Mouse (Mus musculus) CH12.LX (cell line): ENCODE results near the gene Tor3a. TPM values are rescaled to one million over a fixed set of nuclear protein-coding genes. Genes with fewer than 3 reads are reported as not detected.

ENCODE experiments used
- DNase-seq: peaks from one replicate; pipeline ENCODE4 v3.0.0-alpha.2; 2013; ENCODE audit errors: extremely low read depth
- H3K27ac ChIP-seq: 2 replicates; pipeline ENCODE4 v1.5.1; 2012; ENCODE audit warnings: low read depth, mild to moderate bottlenecking, control low read depth, moderate library complexity; ENCODE audit not compliant: insufficient read depth
- H3K27me3 ChIP-seq: replicated peaks from 2 replicates; pipeline ENCODE3; 2012; ENCODE audit warnings: inconsistent platforms
- H3K36me3 ChIP-seq, 2 experiments: replicated peaks in 1 of 2; 2 replicates each; pipeline versions ENCODE3 to v1.6.1; 2012; ENCODE audit warnings: inconsistent platforms in 1 of 2, low read length in 1 of 2, mild to moderate bottlenecking in 1 of 2, mixed read lengths in 1 of 2, moderate library complexity in 1 of 2; ENCODE audit not compliant: control insufficient read depth in 1 of 2, insufficient read depth in 1 of 2
- H3K4me1 ChIP-seq, 2 experiments: 2 replicates each; pipeline ENCODE4 v1.6.1; 2012; ENCODE audit warnings: inconsistent platforms in 1 of 2, moderate library complexity in 1 of 2; ENCODE audit not compliant: insufficient read depth in 2 of 2, control insufficient read depth in 1 of 2
- H3K4me2 ChIP-seq: 2 replicates; pipeline ENCODE4 v1.6.1; 2012; ENCODE audit warnings: low read depth, mild to moderate bottlenecking, control low read depth; ENCODE audit not compliant: poor library complexity, insufficient read depth, severe bottlenecking
- H3K4me3 ChIP-seq, 3 experiments: fragments of 150-350 bp in 1 of 3; sonication (generic) in 1 of 3; replicated peaks in 1 of 3; 2 replicates each; pipeline versions ENCODE3 to v1.5.1; 2011 to 2012; ENCODE audit warnings: low read depth in 2 of 3, low read length in 2 of 3, mild to moderate bottlenecking in 2 of 3, moderate library complexity in 2 of 3, control low read depth in 1 of 3, improper control_type of control experiment in 1 of 3, inconsistent platforms in 1 of 3, mixed read lengths in 1 of 3; ENCODE audit not compliant: poor library complexity in 1 of 3
- H3K79me2 ChIP-seq: replicated peaks from 2 replicates; pipeline ENCODE4 v1.6.1; 2012; ENCODE audit warnings: mild to moderate bottlenecking, moderate library complexity; ENCODE audit not compliant: control insufficient read depth, poor library complexity, insufficient read depth, severe bottlenecking; ENCODE audit errors: extremely low read depth
- H3K9ac ChIP-seq: 2 replicates; pipeline ENCODE4 v1.6.1; 2012; ENCODE audit warnings: low read depth, mild to moderate bottlenecking, control low read depth, moderate library complexity; ENCODE audit not compliant: insufficient read depth
- H3K9me3 ChIP-seq: replicated peaks from 2 replicates; pipeline ENCODE3; 2012; ENCODE audit warnings: low read length, inconsistent platforms, mixed read lengths
- BHLHE40 ChIP-seq: IDR thresholded peaks from 2 replicates; pipeline ENCODE4 v1.6.1; 2011; ENCODE audit warnings: mild to moderate bottlenecking, low read depth, low read length, improper control_type of control experiment
- CTCF ChIP-seq, 2 experiments: IDR thresholded peaks in 1 of 2; conservative IDR thresholded peaks in 1 of 2; 2 replicates each; pipeline ENCODE4 v1.5.1; 2011 to 2012; ENCODE audit warnings: low read depth in 2 of 2, low read length in 2 of 2, improper control_type of control experiment in 1 of 2, inconsistent platforms in 1 of 2, mild to moderate bottlenecking in 1 of 2, moderate library complexity in 1 of 2
- EP300 ChIP-seq: IDR thresholded peaks from 2 replicates; pipeline ENCODE4 v1.6.1; 2011; ENCODE audit warnings: low read length, improper control_type of control experiment
- GABPA ChIP-seq: IDR thresholded peaks from 2 replicates; pipeline ENCODE4 v1.6.1; 2012; ENCODE audit warnings: low read depth, low read length, improper control_type of control experiment, inconsistent platforms; ENCODE audit not compliant: insufficient replicate concordance
- JUN ChIP-seq: IDR thresholded peaks from 2 replicates; pipeline ENCODE4 v1.6.1; 2011; ENCODE audit warnings: low read depth, mild to moderate bottlenecking, low read length, improper control_type of control experiment, moderate library complexity; ENCODE audit not compliant: insufficient read depth
- JUND ChIP-seq: conservative IDR thresholded peaks from 2 replicates; pipeline ENCODE4 v1.6.1; 2011; ENCODE audit warnings: low read depth, low read length, improper control_type of control experiment
- MAX ChIP-seq: IDR thresholded peaks from 2 replicates; pipeline ENCODE4 v1.6.1; 2011; ENCODE audit warnings: low read length, improper control_type of control experiment
- MAZ ChIP-seq: IDR thresholded peaks from 2 replicates; pipeline ENCODE4 v1.6.1; 2012; ENCODE audit warnings: low read depth, mild to moderate bottlenecking, inconsistent platforms, low read length, improper control_type of control experiment, moderate library complexity
- NELFE ChIP-seq: IDR thresholded peaks from 2 replicates; pipeline ENCODE4 v1.6.1; 2011; ENCODE audit warnings: low read depth, low read length, improper control_type of control experiment
- NRF1 ChIP-seq: IDR thresholded peaks from 2 replicates; pipeline ENCODE4 v1.6.1; 2014; ENCODE audit warnings: low read depth, mild to moderate bottlenecking, inconsistent platforms, low read length, improper control_type of control experiment, moderate library complexity
- POLR2AphosphoS2 ChIP-seq: IDR thresholded peaks from 2 replicates; pipeline ENCODE4 v1.6.1; 2011; ENCODE audit warnings: low read depth, low read length, improper control_type of control experiment
- RAD21 ChIP-seq: IDR thresholded peaks from 2 replicates; pipeline ENCODE4 v1.6.1; 2011; ENCODE audit warnings: low read depth, mild to moderate bottlenecking, low read length, improper control_type of control experiment, moderate library complexity
- SIN3A ChIP-seq: IDR thresholded peaks from 2 replicates; pipeline ENCODE4 v1.6.1; 2012; ENCODE audit warnings: low read length, improper control_type of control experiment, inconsistent platforms
- SMC3 ChIP-seq: IDR thresholded peaks from 2 replicates; pipeline ENCODE4 v1.6.1; 2011; ENCODE audit warnings: low read depth, low read length, improper control_type of control experiment
- TCF12 ChIP-seq: IDR thresholded peaks from 2 replicates; pipeline ENCODE4 v1.6.1; 2014; ENCODE audit warnings: low read depth, mild to moderate bottlenecking, inconsistent platforms, low read length, improper control_type of control experiment
- ZMIZ1 ChIP-seq: IDR thresholded peaks from 2 replicates; pipeline ENCODE4 v1.6.1; 2012; ENCODE audit warnings: low read depth, mild to moderate bottlenecking, inconsistent platforms, low read length, improper control_type of control experiment
- ZNF384 ChIP-seq: IDR thresholded peaks from 2 replicates; pipeline ENCODE4 v1.6.1; 2012; ENCODE audit warnings: low read depth, low read length, improper control_type of control experiment, inconsistent platforms
- dilution Hi-C: fragments of 300-500 bp; cut with MboI; formaldehyde crosslinking; loops from 2 replicates; pipeline ENCODE4 v1.14.3; 2020; ENCODE audit warnings: low sequenced_read_pairs; ENCODE audit not compliant: extremely low pct_unique_long_range_greater_than_20kb, extremely low pct_ligation_motif_present
- in situ Hi-C: fragments of 300-500 bp; cut with MboI; formaldehyde crosslinking; loops from 3 replicates; pipeline ENCODE4 v1.14.3; 2019; ENCODE audit warnings: low sequenced_read_pairs, low pct_ligation_motif_present, low pct_unique_long_range_greater_than_20kb, mixed read lengths
- polyA plus RNA-seq: library from polyadenylated mRNA; unstranded; fragments of >175 nt; gene quantifications from 2 replicates; pipeline ENCODE4 v1.2.1, GENCODE M21; 2012; ENCODE audit warnings: low read depth; ENCODE audit not compliant: insufficient read length
- total RNA-seq, 2 experiments: library from RNA; depleted of rRNA; stranded (reverse); fragments of 300-350 nt in 1 of 2; fragments of >200 nt in 1 of 2; gene quantifications; 2 replicates each; pipeline ENCODE4 v1.2.3; 2012 to 2014

The Tor3a gene
- total and polyA plus RNA-seq, 3 experiments = 37.6 to 85.7 (median 53.8) TPM

GRCm38 (mm10) chr1:156676596-156676995 lies 2.4 kb upstream of the Tor3a start:
- Histone ChIP-seq H3K27ac (no peak overlapping the region), H3K9ac (no peak overlapping the region), H3K79me2 (peaks cover 3% of the 10 kb centered on the region), H3K9me3 (no peaks in the 10 kb centered on the region), H3K4me1 (peaks cover 0 to 30% of the 10 kb centered on the region in 2 experiments; a peak in 3 of 4 replicates), H3K27me3 (no peaks in the 10 kb centered on the region), H3K4me2 (no peak overlapping the region), H3K36me3 (peaks cover 5 to 31% of the 10 kb centered on the region in 2 experiments), H3K4me3 (no peak overlapping the region)
- in situ Hi-C loops (no loop called here), dilution Hi-C loops (no loop called here)
- DNase-seq = no peak
- no peak for TF ChIP-seq EP300
- TF ChIP-seq BHLHE40 = no peak
- no peak for TF ChIP-seq MAZ
- no peak for TF ChIP-seq JUN
- no peak for TF ChIP-seq ZNF384
- no peak for TF ChIP-seq RAD21
- no peak for TF ChIP-seq MAX
- no peak for TF ChIP-seq GABPA
- no peak for TF ChIP-seq JUND
- no peak for TF ChIP-seq ZMIZ1
- TF ChIP-seq TCF12 = no peak
- no peak for TF ChIP-seq NELFE

GRCm38 (mm10) chr1:156676171-156676570 lies 2.0 kb upstream of the Tor3a start:
- in situ Hi-C loops (no loop called here), dilution Hi-C loops (no loop called here)
- peaks cover 3% of the 10 kb centered on the region for H3K79me2 ChIP-seq
- no peaks in the 10 kb centered on the region for H3K9me3 ChIP-seq
- H3K4me2 ChIP-seq = no peak overlapping the region
- H3K9ac ChIP-seq = no peak overlapping the region
- H3K27ac ChIP-seq = no peak overlapping the region
- peak; percentile 38 for DNase-seq
- peaks cover 4 to 32% of the 10 kb centered on the region in 2 experiments for H3K36me3 ChIP-seq
- TF ChIP-seq SMC3 (peak; percentile 24), NRF1 (no peak), SIN3A (no peak), CTCF (conservative IDR thresholded peaks at IDR 0.05 in 1 of 2, IDR thresholded peaks at IDR 0.05 in 1 of 2; ENCODE audit: low read depth in 2 of 2, low read length in 2 of 2) (peak; percentile 43 to 62), TCF12 (no peak), RAD21 (peak; percentile 52), POLR2AphosphoS2 (no peak), BHLHE40 (no peak), JUN (no peak)
- no peak overlapping the region for H3K4me3 ChIP-seq
- H3K27me3 ChIP-seq = no peaks in the 10 kb centered on the region
- peaks cover 0 to 31% of the 10 kb centered on the region in 2 experiments; a peak in 3 of 4 replicates for H3K4me1 ChIP-seq
